Mouse (Mus musculus): Measurements from ENCODE around the gene Dhx9. TPM values are rescaled to one million over a fixed set of nuclear protein-coding genes. Genes with fewer than 3 reads are reported as not detected.

Gene Dhx9
- total and polyA plus RNA-seq, 3 experiments = 82.0 to 262 (median 170) TPM

- H3K79me2 ChIP-seq (ENCODE audit: control insufficient read depth, insufficient read depth, low read length, poor library complexity) = no peaks in the 10 kb centered on the region
- H3K36me3 ChIP-seq (ENCODE audit: control insufficient read depth in 1 of 2, insufficient read depth in 2 of 2, low read length in 2 of 2) = no peaks in the 10 kb centered on the region; a peak in 1 of 4 replicates
- DNase-seq (ENCODE audit: low read depth, low spot score) = no peak
- no peak overlapping the region for H3K4me3 ChIP-seq (ENCODE audit: control insufficient read depth in 1 of 2, insufficient read depth in 1 of 2, low read depth in 2 of 2, low read length in 2 of 2)
- H3K27ac ChIP-seq (ENCODE audit: control insufficient read depth, low read depth, low read length) = no peak overlapping the region
- H3K4me1 ChIP-seq (ENCODE audit: control insufficient read depth in 1 of 2, insufficient read depth in 2 of 2, low read length in 2 of 2) = no peaks in the 10 kb centered on the region
- H3K27me3 ChIP-seq (ENCODE audit: control insufficient read depth in 1 of 2, insufficient read depth in 2 of 2, low read length in 2 of 2) = no peaks in the 10 kb centered on the region
- TF ChIP-seq NELFE (IDR thresholded peaks at IDR 0.05; ENCODE audit: low read depth, low read length) = no peak
- TF ChIP-seq NRF1 (IDR thresholded peaks at IDR 0.05; ENCODE audit: insufficient read depth, low read depth, low read length, poor library complexity, severe bottlenecking) = no peak
- TF ChIP-seq HCFC1 (IDR thresholded peaks at IDR 0.05; ENCODE audit: low read depth, low read length) = no peak
- no peak for TF ChIP-seq KAT2A (conservative IDR thresholded peaks at IDR 0.05; ENCODE audit: low read depth, low read length)
- TF ChIP-seq GATA1 (IDR thresholded peaks at IDR 0.05; ENCODE audit: low read depth, low read length) = no peak
- no peak for TF ChIP-seq ZC3H11A (IDR thresholded peaks at IDR 0.05; ENCODE audit: low read depth, low read length)
- no peak for TF ChIP-seq MEF2A (IDR thresholded peaks at IDR 0.05; ENCODE audit: extremely low read depth, insufficient replicate concordance, low read depth, low read length, poor library complexity, severe bottlenecking)
- no peak for TF ChIP-seq ETS1 (IDR thresholded peaks at IDR 0.05; ENCODE audit: low read depth, low read length)
- no peak for TF ChIP-seq ELF1 (IDR thresholded peaks at IDR 0.05; ENCODE audit: low read depth, low read length)
- no peak for TF ChIP-seq POLR2AphosphoS2 (IDR thresholded peaks at IDR 0.05; ENCODE audit: low read length)
- no peak for TF ChIP-seq E2F4 (IDR thresholded peaks at IDR 0.05; ENCODE audit: borderline replicate concordance, low read depth, low read length)
- TF ChIP-seq CHD1 (IDR thresholded peaks at IDR 0.05; ENCODE audit: low read depth, low read length) = no peak
- no peak for TF ChIP-seq TAL1 (IDR thresholded peaks at IDR 0.05; ENCODE audit: low read length)
- no peaks in the 10 kb centered on the region for H3K9me3 ChIP-seq (replicated peaks; ENCODE audit: insufficient read depth, low read length)
- no peak overlapping the region for H3K9ac ChIP-seq (ENCODE audit: control insufficient read depth, low read depth, low read length, poor library complexity, severe bottlenecking)
Observed at GRCm38 (mm10) chr1:153493931-153494330, 6.5 kb upstream of the Dhx9 start.

GRCm38 (mm10) chr1:153493338-153493737, 5.9 kb upstream of the Dhx9 start:
- Histone ChIP-seq H3K27me3 (ENCODE audit: control insufficient read depth in 1 of 2, insufficient read depth in 2 of 2, low read length in 2 of 2) (no peaks in the 10 kb centered on the region), H3K4me1 (ENCODE audit: control insufficient read depth in 1 of 2, insufficient read depth in 2 of 2, low read length in 2 of 2) (no peaks in the 10 kb centered on the region), H3K9ac (ENCODE audit: control insufficient read depth, low read depth, low read length, poor library complexity, severe bottlenecking) (no peak overlapping the region), H3K9me3 (replicated peaks; ENCODE audit: insufficient read depth, low read length) (no peaks in the 10 kb centered on the region), H3K4me3 (ENCODE audit: control insufficient read depth in 1 of 2, insufficient read depth in 1 of 2, low read depth in 2 of 2, low read length in 2 of 2) (no peak overlapping the region), H3K27ac (ENCODE audit: control insufficient read depth, low read depth, low read length) (no peak overlapping the region), H3K79me2 (ENCODE audit: control insufficient read depth, insufficient read depth, low read length, poor library complexity) (no peaks in the 10 kb centered on the region), H3K36me3 (ENCODE audit: control insufficient read depth in 1 of 2, insufficient read depth in 2 of 2, low read length in 2 of 2) (no peaks in the 10 kb centered on the region; a peak in 1 of 4 replicates)
- TF ChIP-seq EP300 (IDR thresholded peaks at IDR 0.05; ENCODE audit: low read depth in 1 of 2, low read length in 2 of 2) (no peak), USF1 (IDR thresholded peaks at IDR 0.05; ENCODE audit: low read depth, low read length) (peak; percentile 73), BHLHE40 (IDR thresholded peaks at IDR 0.05; ENCODE audit: borderline replicate concordance, low read depth, low read length) (peak; percentile 35; the same call in 1 of the 2 replicates), MAZ (IDR thresholded peaks at IDR 0.05; ENCODE audit: low read depth, low read length) (no peak)
- DNase-seq (ENCODE audit: low read depth, low spot score) = no peak
